8 mouse cellular contexts compared by ENCODE assay signal in genomic region chr1:163928846-163929245, GRCm38 (mm10). TPM values are rescaled to one million over a fixed set of nuclear protein-coding genes. Genes with fewer than 3 reads are reported as not detected.
DNase-seq lines count a peak whose midpoint lies in the region; ATAC-seq and TF ChIP-seq lines count a peak whose summit lies in the region.

TSS of gene Scyl3 (plus strand) at chr1:163929100.

- in situ Hi-C loops in Patski (cut with MboI; ENCODE audit: low pct_unique_long_range_greater_than_20kb) = no loop called here

- no peak for ATAC-seq in kidney, embryonic 16.5 days (ENCODE audit: low FRiP score, low TSS enrichment)
- no peak for ATAC-seq in Patski
- ATAC-seq in midbrain, embryonic 16.5 days = no peak

- H3K9me3 ChIP-seq in kidney, embryonic 16.5 days (ENCODE audit: low read length) = no peaks in the 10 kb centered on the region
- no peaks in the 10 kb centered on the region for H3K9me3 ChIP-seq in forebrain, embryonic 10.5 days
- no peaks in the 10 kb centered on the region for H3K9me3 ChIP-seq in midbrain, embryonic 16.5 days (replicated peaks; ENCODE audit: control insufficient read depth, low read length, poor library complexity, severe bottlenecking)

- peaks cover 8% of the 10 kb centered on the region; the same call in 1 of the 2 replicates for H3K36me3 ChIP-seq in kidney, embryonic 16.5 days (ENCODE audit: insufficient read depth, low read length)
- H3K36me3 ChIP-seq in forebrain, embryonic 10.5 days (replicated peaks) = peaks cover 6% of the 10 kb centered on the region
- H3K36me3 ChIP-seq in midbrain, embryonic 16.5 days (ENCODE audit: control insufficient read depth, insufficient read depth, low read length) = no peaks in the 10 kb centered on the region

- 69% methylated on average over 7 of the region's 7 CpGs for WGBS in kidney, embryonic 16.5 days
- WGBS in forebrain, embryonic 10.5 days = 72% methylated on average over 7 of the region's 7 CpGs
- WGBS in midbrain, embryonic 16.5 days = 70% methylated on average over 7 of the region's 7 CpGs

- no peak for DNase-seq in kidney, adult 9 months
- no peak for DNase-seq in Patski (ENCODE audit: low read depth, low spot score)
- DNase-seq in forebrain, embryonic 10.5 days (ENCODE audit: extremely low spot score, low spot score) = no peak
- DNase-seq in layer of hippocampus, postnatal 36 days = no peak
- DNase-seq in right cerebral cortex, postnatal 36 days (ENCODE audit: low spot score in 2 of 2) = no peak
- DNase-seq in yolk sac, embryonic 10.5 days (ENCODE audit: low spot score) = no peak

- peak within 1 kb of the TSS; percentile 79 for H3K4me3 ChIP-seq in kidney, embryonic 16.5 days (ENCODE audit: low read length)
- peak within 1 kb of the TSS; percentile 91 for H3K4me3 ChIP-seq in forebrain, embryonic 10.5 days
- H3K4me3 ChIP-seq in midbrain, embryonic 16.5 days (ENCODE audit: low read depth, low read length) = peak within 1 kb of the TSS; percentile 95

- peak within 1 kb of the TSS; percentile 93 for H3K9ac ChIP-seq in kidney, embryonic 16.5 days (replicated peaks; ENCODE audit: low read length)
- H3K9ac ChIP-seq in midbrain, embryonic 16.5 days (ENCODE audit: low read depth, low read length) = peak within 1 kb of the TSS; percentile 95

- H3K4me2 ChIP-seq in kidney, embryonic 16.5 days (replicated peaks; ENCODE audit: low read depth, low read length) = peak within 1 kb of the TSS; percentile 73
- H3K4me2 ChIP-seq in midbrain, embryonic 16.5 days (ENCODE audit: low read length) = peak within 1 kb of the TSS; percentile 90

- no peaks in the 10 kb centered on the region for H3K27me3 ChIP-seq in kidney, embryonic 16.5 days (ENCODE audit: insufficient read depth, low read length)
- no peaks in the 10 kb centered on the region for H3K27me3 ChIP-seq in Patski
- H3K27me3 ChIP-seq in forebrain, embryonic 10.5 days (ENCODE audit: poor library complexity, severe bottlenecking) = no peaks in the 10 kb centered on the region
- no peaks in the 10 kb centered on the region for H3K27me3 ChIP-seq in midbrain, embryonic 16.5 days (ENCODE audit: control insufficient read depth, insufficient read depth, low read depth, low read length)

- no peak for TF ChIP-seq CTCF in Patski (IDR thresholded peaks at IDR 0.05)

- peak within 1 kb of the TSS; percentile 79 for H3K27ac ChIP-seq in kidney, embryonic 16.5 days (ENCODE audit: low read length)
- H3K27ac ChIP-seq in forebrain, embryonic 10.5 days = peak within 1 kb of the TSS; percentile 92
- peak within 1 kb of the TSS; percentile 89 for H3K27ac ChIP-seq in midbrain, embryonic 16.5 days (ENCODE audit: low read length)

- H3K4me1 ChIP-seq in kidney, embryonic 16.5 days (ENCODE audit: insufficient read depth, low read length) = peaks cover 15% of the 10 kb centered on the region
- H3K4me1 ChIP-seq in forebrain, embryonic 10.5 days = peaks cover 27% of the 10 kb centered on the region
- peaks cover 17% of the 10 kb centered on the region for H3K4me1 ChIP-seq in midbrain, embryonic 16.5 days (ENCODE audit: control insufficient read depth, insufficient read depth, low read length)

- CTCF ChIA-PET in Patski (lab: Charles Lee) = no interaction called here

- POLR2A ChIA-PET in Patski (lab: Charles Lee) = interaction anchor here (0.6 kb wide), 1 partner anchor 9 kb away, joined by 3 read pairs; no protein-coding TSS in a partner anchor

RNA-seq across cellular contexts. Expression of gene Scyl3, which starts in this region (rescaled TPM):
- polyA plus RNA-seq in kidney, embryonic 16.5 days (2015; fragmentation: Nextera tagmentation; extraction: Ambion mirVana) = 17.3 and 18.7 TPM in 2 replicates
- polyA plus RNA-seq in Patski (2021) = 21.6 TPM
- polyA plus RNA-seq in forebrain, embryonic 10.5 days (2016; fragmentation: Nextera tagmentation; extraction: Ambion mirVana) = 15.5 and 16.3 TPM in 2 replicates
- 10 to 100 TPM; 18.6 to 22.6 TPM for total RNA-seq in layer of hippocampus, postnatal 36 days (2021)
- polyA plus RNA-seq in midbrain, embryonic 16.5 days (2015; fragmentation: Nextera tagmentation; extraction: Ambion mirVana) = 13.0 and 16.7 TPM in 2 replicates
